Mouse (Mus musculus): ENCODE measurements around the gene Gemin7.

The Gemin7 gene

DNA sequence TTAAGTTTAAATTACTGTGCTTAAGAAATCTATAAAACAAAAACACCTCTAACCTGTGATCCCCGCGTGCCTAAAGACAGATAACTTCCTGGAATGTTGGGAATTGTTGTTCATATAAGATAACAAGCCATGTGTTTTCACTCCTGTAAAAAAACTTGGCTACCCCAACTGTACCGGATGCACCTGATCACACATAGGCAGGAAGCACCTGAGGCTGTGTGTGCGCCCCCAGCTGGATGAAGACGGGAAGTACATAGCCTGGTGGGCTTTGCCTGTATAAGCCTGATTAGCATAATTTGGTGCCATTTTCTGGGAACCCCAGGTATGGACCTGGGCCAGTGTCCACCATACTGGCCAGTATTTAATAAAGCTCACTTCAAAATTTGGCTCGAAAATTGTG lies 33.8 kb downstream of the Gemin7 start:
- no peak for DNase-seq

DNA sequence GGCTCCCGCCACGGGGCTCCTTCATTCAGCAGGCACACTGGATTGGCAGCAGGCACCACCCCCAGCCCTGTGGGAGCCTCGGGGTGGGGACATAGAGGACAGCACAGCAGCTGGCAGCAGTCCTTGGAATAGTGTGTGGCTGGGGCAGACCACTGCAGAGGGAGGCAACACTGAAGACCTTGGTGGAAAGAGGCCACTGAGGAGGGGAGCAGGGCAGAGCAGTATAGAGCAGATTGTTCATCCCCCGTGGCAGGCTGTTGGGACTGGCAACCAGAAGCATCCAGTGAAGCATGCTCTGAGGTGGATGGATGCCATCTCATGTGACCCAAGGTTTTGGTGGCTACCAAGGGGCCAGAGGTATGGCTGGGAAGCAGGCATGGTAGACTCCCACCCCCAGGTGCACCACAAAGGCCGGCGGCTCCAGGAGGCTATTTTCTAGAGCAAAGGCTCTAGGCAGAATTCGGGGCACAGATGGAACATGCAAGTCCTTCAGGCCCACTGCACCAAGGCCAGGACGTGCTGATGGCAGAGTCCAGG lies 35.2 kb downstream of the Gemin7 start:
- peak in 1 of 2 experiments; percentile 43 for DNase-seq

DNA sequence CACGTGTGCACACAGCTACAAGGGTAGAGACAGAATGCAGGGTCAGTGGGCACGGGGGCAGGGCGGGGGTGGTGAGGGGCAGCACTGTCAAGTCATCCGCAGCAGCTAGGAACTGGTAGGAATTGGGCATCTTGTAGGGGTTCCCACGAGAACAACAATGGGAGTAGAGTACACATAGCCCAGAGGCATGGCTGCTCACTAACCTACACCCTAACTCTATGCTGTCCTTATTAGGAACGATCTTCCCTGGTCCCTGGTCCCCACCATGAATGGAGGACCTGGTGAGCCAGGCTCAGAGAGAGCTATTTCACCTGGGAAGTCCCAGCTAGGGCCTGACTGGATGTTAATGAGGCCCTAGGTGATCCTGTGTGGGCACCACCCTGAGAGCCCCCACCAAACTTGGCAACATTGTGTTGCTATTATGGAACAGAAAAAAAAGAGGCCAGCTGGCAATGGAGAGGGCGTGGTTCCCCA lies 35.7 kb downstream of the Gemin7 start:
- no peak for DNase-seq

DNA sequence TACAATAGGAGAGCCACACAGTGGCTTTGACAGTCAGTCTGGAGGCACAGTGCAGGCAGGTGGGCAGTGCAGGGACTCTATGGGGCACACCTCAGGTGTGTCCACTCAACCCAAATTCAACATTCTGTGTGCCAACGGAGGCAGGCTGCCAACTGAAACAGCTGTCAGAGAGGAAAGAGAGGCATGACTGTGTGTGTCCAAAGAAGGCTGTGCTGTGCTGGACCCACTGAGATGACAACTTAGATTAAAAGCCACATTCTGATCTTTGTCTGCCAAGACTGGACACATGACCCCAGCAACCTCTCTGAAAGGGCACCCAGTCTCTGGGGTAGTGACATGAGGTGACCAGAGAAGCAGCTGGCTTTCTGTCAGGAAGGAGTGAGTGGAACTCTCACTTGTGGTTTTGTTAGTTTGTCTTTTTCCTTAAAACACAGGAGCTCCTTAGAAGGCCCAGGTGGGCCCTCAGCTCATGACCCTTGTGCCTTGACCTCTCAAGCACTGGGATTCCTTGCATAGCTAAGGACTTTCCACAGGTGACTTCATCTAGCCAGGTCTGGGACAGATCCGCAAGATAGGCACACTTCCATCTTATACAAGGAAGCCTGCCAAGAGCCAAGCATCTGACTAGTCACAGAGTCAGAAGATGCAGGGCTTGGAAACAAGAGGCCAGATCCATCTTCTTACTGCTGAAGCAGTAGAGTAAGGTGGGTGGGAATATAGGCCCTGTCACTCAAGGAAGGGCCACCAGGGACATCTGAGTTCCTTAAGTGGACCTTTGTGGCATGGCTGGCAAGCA lies 36.4 kb downstream of the Gemin7 start:
- peak; percentile 73 to 81 for DNase-seq

DNA sequence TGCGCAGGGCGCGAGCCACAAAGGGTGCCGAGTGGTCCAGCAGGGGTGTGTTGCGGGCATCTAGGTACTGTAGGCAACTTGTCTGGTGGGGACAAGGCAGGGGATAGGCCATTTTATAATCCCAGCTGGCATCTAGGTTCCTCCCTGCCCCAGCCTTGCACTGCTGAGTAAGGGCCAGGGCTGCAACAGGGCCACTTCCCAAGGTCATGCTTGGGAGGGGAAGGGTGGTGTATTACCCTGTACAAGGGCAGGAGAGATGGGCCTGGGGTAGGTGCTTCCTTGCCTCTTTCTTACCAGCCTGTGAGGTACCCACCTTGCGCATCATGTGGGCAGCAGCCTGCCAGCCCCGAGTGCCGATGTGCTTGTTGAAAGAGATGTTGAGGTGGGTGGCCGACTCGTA lies 42.7 kb downstream of the Gemin7 start:
- DNase-seq, result no peak

DNA sequence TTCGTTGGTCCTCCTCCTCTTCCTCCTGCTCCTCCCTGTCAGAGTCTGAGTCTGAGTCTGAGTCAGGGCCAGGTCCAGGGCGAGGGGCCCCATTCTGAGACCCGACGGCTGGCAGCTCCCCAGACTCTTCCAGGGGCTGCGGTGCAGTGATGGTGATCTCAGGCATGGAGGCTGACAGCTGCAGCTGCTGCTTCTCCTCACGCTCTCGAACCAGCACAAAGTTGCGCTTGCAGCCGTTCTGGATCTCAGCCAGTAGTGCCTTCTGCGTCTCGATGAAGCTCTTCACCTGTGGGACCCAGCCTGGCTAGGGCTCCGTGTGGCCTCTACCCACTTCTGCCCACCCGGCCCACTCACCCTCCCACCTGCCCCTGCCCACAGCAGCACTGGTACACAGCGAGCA lies 45.2 kb downstream of the Gemin7 start:
- DNase-seq, result no peak

DNA sequence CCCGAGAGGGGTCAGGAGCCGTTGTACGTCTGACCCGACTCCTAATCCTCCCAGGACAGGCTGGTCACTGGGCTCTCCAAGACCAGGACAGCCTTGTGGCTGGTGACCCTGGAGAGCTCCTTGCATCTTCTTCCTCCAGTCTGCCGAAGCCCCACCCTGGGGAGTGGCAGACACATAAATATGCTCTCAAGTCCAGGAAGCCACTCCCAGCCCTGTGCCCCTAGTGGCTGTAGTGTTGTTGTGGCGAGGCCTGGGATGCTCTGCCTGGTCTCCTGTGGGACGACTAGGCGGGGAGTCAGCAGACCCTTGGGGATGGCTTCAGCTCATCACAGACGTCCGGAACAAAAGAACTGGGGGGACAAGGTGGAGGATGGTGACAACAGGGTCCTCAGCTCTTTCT lies 46.3 kb downstream of the Gemin7 start:
- no peak for DNase-seq

DNA sequence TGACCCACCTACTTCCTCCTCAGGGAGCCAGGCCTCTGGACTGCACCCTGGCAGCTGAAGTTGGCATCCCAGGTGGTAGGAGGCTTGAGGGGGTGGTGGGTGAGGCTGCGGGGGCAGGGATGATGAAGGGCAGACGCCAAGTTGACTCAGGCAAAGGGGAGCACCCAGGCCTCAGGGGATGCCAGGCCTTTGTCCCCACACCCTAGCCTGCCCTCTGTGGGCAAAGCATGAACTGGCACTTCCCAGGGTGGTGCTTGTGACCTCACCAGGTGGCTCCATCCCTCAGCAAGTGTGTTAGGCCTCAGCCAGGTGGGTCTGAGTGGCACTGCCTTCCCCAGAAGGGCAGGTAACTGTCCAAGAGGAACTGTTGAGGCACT lies 52.3 kb downstream of the Gemin7 start:
- DNase-seq, result no peak

DNA sequence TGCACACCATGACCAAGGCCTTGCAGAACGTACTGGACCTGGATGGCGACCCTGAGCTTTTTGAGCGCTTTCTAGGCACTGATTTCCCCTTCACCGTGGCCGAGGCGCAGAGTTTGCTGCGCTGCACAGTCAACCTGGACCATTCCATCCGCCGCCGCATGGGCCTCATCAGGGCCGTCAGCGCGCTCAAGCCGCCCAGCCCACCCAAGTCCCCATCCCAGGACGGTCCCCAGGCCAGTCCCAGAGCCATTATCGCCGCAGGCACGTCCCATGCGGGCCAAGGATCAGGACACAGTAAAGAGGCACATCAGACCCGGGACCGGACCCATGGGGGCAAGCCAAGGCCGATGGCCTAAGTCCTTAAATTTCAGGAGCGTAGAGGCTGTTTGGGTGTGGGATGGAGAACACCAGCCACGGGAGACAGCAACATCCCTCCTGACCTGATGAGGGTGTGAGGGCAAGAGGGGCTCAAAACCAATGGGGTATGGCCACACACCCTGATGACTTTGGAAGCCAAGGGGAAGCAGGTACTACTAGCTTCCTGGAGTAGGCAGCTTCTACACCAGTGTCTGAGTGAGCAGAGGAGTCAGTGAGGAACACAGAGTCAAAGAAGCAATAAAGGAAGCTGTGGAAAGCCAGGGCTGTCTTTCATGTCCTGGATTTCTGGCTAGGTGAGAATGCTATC lies 52.8 kb downstream of the Gemin7 start:
- DNase-seq, result no peak

DNA sequence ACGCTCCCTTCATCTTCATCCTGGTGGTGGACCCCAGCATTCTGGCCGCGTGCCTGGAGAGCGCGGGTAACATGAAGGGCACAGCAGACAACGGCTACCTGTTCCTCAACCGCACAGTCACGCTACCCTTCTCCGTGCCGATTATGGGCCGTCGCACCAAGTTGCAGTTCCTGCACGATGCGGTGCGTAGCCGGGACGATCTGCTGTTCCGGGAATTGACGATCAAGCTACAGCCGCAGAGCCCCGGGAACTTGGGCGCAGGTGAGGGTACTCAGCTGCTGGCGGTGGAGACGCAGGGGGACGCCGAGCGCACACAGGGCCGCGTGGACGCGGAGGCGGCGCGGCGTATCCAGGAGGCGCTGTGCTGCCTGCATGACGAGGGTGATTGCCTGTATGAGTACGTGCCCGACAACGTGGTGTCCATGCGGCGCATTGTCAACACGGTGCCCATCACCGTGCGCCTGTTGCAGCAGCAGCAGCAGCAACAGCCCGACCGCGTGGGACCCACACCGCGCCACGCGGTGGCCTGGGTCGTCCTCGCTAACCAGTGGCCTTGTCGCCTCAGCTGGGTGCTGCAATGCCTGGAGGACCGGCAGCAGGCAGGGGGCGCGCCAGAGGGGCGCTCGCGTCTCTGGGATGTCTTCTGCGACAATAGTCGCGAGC lies 53.5 kb downstream of the Gemin7 start:
- DNase-seq, result peak; percentile 44 to 49

DNA sequence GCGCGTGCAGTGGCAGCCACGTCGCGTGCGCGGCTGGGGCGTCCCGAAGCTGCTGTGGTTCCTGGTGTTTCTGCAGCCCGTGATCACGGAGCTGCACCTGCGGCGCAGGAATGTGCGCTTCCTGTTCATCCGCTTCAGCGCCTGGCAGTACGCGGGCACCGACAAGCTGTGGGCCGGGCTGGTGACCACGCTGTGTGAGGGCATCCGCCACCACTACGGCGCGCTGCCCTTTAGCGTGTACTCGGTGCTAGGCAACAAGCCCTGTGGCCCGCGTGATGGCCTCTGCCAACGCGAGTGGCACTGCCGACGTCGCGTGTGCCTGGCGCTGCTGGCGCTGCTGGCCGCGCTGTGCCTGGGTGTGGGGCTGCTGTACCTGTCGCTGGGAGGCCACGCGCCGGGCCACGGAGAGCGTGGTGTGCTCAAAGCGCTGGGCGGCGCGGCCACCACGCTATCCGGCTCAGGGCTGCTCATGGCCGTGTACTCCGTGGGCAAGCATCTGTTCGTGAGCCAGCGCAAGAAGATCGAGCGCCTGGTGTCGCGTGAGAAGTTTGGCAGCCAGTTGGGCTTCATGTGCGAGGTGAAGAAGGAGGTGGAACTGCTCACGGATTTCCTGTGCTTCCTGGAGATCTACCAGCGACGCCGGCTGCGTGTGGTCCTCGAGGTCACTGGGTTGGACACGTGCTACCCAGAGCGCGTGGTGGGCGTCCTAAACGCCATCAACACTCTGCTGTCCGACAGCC lies 54.2 kb downstream of the Gemin7 start:
- peak in 1 of 2 experiments; percentile 29 for DNase-seq

DNA sequence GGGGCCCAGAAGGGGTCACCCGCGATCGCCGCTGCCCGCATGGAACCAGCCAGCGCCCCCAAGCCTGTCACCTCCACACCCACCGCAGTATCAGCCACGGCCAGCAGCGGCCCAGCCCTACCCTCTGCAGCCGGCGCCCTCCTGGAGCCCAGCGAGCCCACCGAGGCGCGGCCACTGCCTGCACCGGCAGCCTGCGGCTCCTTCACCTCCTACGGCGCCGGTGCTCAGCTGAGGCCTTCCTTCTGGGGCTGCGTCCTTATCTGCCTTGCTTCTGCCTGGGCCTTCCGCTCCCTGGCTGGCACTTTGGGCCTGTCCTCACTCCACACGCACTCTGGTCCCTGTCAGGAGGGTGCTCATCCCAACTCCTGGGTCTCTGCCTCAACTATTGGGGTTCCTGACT lies 57.4 kb downstream of the Gemin7 start:
- no peak for DNase-seq

DNA sequence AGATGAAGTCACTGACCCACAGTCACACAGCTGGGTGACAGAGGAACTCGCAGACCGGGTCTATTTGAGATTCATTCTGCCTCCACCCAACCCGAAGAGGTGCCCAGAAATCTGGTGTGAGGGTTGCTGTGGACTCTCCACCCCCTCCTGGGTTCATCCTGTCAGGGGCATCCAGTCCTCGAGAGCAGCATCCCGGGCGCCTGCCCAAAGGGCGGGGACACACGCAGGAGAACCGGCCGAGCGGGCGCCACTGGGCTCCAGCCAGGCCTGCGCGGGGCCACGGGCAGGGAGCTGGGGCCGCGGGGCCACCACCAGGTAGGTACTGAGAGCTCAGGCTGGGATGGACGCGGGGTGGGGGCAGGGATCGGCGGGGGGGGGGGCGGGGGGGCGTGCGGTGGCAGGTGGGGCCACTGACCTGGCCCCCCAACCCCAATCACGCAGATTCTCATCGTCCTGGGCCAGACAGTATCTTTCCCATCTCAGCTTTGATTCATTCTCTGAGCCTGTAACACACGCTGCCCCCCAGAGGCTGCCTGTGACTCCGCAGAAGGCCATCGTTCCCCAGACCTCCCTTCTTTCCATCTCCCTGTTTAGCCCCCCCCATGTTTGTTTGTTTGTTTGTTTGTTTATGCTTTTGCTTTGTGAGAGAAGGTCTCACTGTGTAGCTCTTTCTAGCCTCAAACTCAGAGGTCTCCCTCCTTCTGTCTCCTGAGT lies 59.6 kb downstream of the Gemin7 start, which contains the start of gene Nkpd1:
Gene Nkpd1, plus strand, starts transcription at position 187 of the 714 bp plus-strand sequence.
- peak in 1 of 2 experiments; percentile 57 for DNase-seq

Data from lung, adult 18-20 months (tissue).